Mouse (Mus musculus): Measurements from ENCODE around the gene Otoa.

DNA sequence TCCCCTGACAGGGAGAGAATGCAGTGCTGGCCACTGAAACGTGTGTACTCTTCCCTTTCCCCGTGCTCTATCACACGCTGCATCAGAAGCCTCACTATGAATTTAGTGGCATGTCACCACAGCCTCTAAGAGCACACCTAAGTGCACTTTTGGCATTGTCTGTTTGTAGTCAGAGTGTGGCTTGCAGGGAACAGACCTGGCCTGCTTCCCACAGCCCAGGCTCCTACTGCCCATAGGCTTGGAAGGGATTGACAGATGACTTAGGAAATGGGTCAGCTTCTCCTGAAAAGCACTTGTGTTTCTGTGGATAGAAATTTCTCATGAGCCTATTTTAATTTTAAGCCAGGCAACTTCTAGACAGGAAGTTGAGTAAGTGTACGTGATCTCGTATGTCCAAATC lies 6.0 kb upstream of the Otoa start:
- TF ChIP-seq CTCF (IDR thresholded peaks at IDR 0.05; ENCODE audit: borderline replicate concordance, extremely low read depth, insufficient read depth, insufficient read length) (no peak), POLR2A (IDR thresholded peaks at IDR 0.05; ENCODE audit: borderline replicate concordance, extremely low read depth, insufficient read depth, insufficient read length, poor library complexity, severe bottlenecking) (no peak)
